ENCODE assay signal across 9 mouse cellular contexts in genomic region chr2:132906763-132907162, GRCm38 (mm10). TPM values are rescaled to one million over a fixed set of nuclear protein-coding genes. Genes with fewer than 3 reads are reported as not detected.
A peak's percentile ranks its signal among the peaks of the same experiment; 100 is the strongest.
DNase-seq lines count a peak whose midpoint lies in the region; ATAC-seq and TF ChIP-seq lines count a peak whose summit lies in the region.
"Had no signal": no experiment of that assay in that cellular context is flagged by ENCODE, and none has a peak within 500 bp of the region (broad histone marks: within the 10 kb centered on the region; RNA-seq: fewer than 3 reads in every experiment).

No protein-coding gene starts in this region.

- H3K4me2 ChIP-seq in midbrain, postnatal 0 days (ENCODE audit: low read depth, low read length, poor library complexity, severe bottlenecking), result no peak overlapping the region

- peak; percentile 48; the same call in 1 of the 2 replicates for ATAC-seq in granulocyte monocyte progenitor cell, adult 5-6 weeks (replicated peaks; ENCODE audit: poor library complexity, severe bottlenecking)
- no peak for ATAC-seq in midbrain, postnatal 0 days (ENCODE audit: low FRiP score)

- H3K4me1 ChIP-seq in lung, adult 2 months (ENCODE audit: control insufficient read depth, insufficient read depth, low read length), result no peaks in the 10 kb centered on the region
- no peaks in the 10 kb centered on the region for H3K4me1 ChIP-seq in midbrain, postnatal 0 days (ENCODE audit: insufficient read depth, low read length)

- peak; percentile 26; the same call in 1 of the 2 replicates for TF ChIP-seq CTCF in lung, adult 2 months (IDR thresholded peaks at IDR 0.05; ENCODE audit: insufficient read depth, low read length)
- peak; percentile 38 for TF ChIP-seq CTCF in midbrain, postnatal 0 days (IDR thresholded peaks at IDR 0.05)

- no peaks in the 10 kb centered on the region; the same call in 1 of the 2 replicates for H3K9me3 ChIP-seq in midbrain, postnatal 0 days (ENCODE audit: low read length)

- no peaks in the 10 kb centered on the region for H3K36me3 ChIP-seq in midbrain, postnatal 0 days (ENCODE audit: insufficient read depth, low read length)

- H3K27ac ChIP-seq in midbrain, postnatal 0 days (ENCODE audit: low read depth, low read length), result no peak overlapping the region

- no peak for TF ChIP-seq POLR2A in lung, adult 2 months (IDR thresholded peaks at IDR 0.05; ENCODE audit: borderline replicate concordance, extremely low read depth, low read depth, low read length)

- DNase-seq in frontal cortex, postnatal 36 days (ENCODE audit: low spot score in 2 of 2), result peak; percentile 24 to 65
- no peak for DNase-seq in frontal cortex, postnatal 25 days (ENCODE audit: low spot score in 2 of 2)
- DNase-seq in lung, adult 2 months, result no peak
- no peak for DNase-seq in lung, adult 18-20 months
- DNase-seq in adrenal gland, postnatal 14 days, result peak; percentile 71
- DNase-seq in midbrain, postnatal 0 days (ENCODE audit: low spot score), result peak; percentile 41
- DNase-seq in right cerebral cortex, postnatal 4 days, result no peak

- H3K4me3 ChIP-seq in lung, adult 2 months (replicated peaks; ENCODE audit: extremely low read depth, low read depth, low read length), result no peak overlapping the region
- H3K4me3 ChIP-seq in midbrain, postnatal 0 days (ENCODE audit: low read depth, low read length), result no peak overlapping the region

- H3K9ac ChIP-seq in midbrain, postnatal 0 days (replicated peaks; ENCODE audit: low read length, poor library complexity, severe bottlenecking), result no peak overlapping the region

- H3K27me3 ChIP-seq in midbrain, postnatal 0 days (ENCODE audit: insufficient read depth, low read length), result no peaks in the 10 kb centered on the region

- 33% methylated on average over 8 of the region's 8 CpGs for whole genome bisulfite sequencing in lung, adult 2 months
- 32% methylated on average over 8 of the region's 8 CpGs for WGBS in midbrain, postnatal 0 days

RNA-seq across cellular contexts. Expression of gene Lrrn4, which starts 26.1 kb away (rescaled TPM):
- 30.2 and 38.2 TPM in 2 replicates for polyA plus RNA-seq in lung, adult 2 months (2012; rRNA removed)
- total RNA-seq in adrenal gland, postnatal 14 days (2021), result 3.0 and 3.3 TPM in 2 replicates
- total RNA-seq in granulocyte monocyte progenitor cell, adult 5-6 weeks (2014; fragmentation: Nextera tagmentation), result not detected in 2 replicates
- 0.09 and 0.10 TPM in 2 replicates for total RNA-seq in granulocyte monocyte progenitor cell, adult 5-6 weeks (2017)
- 1.3 TPM in 2 replicates for total RNA-seq in midbrain, postnatal 0 days (2014; rRNA removed)
- 0.70 and 0.85 TPM in 2 replicates for polyA plus RNA-seq in midbrain, postnatal 0 days (2015; fragmentation: Nextera tagmentation; extraction: Ambion mirVana)

RNA-seq across cellular contexts. Expression of gene Fermt1, which starts 38.9 kb away (rescaled TPM):
- 1.6 TPM in 2 replicates for polyA plus RNA-seq in lung, adult 2 months (2012; rRNA removed)
- not detected in 2 replicates for total RNA-seq in adrenal gland, postnatal 14 days (2021)
- not detected in 2 replicates for total RNA-seq in granulocyte monocyte progenitor cell, adult 5-6 weeks (2014; fragmentation: Nextera tagmentation)
- total RNA-seq in granulocyte monocyte progenitor cell, adult 5-6 weeks (2017), result not detected in 2 replicates
- total RNA-seq in midbrain, postnatal 0 days (2014; rRNA removed), result 0.09 and 0.22 TPM in 2 replicates
- polyA plus RNA-seq in midbrain, postnatal 0 days (2015; fragmentation: Nextera tagmentation; extraction: Ambion mirVana), result not detected in 2 replicates
- total RNA-seq: adrenal gland, adult 18-20 months had no signal

Comparison
In these comparisons a context has a peak if more than half of its experiments do, and no peak if none do; other contexts are left out.
1. DNase-seq: peak in frontal cortex, postnatal 36 days (2 of 2), adrenal gland, postnatal 14 days (single experiment) and midbrain, postnatal 0 days (single experiment); none in frontal cortex, postnatal 25 days (0 of 2), lung, adult 2 months (single experiment), lung, adult 18-20 months (0 of 2) and right cerebral cortex, postnatal 4 days (single experiment).